Mouse (Mus musculus): ENCODE measurements at regions not wholly inside any gene's neighbourhood (a gene's known extent, or its start where the extent isn't known, plus 50 kb on each side); places are given as distances from the start of the nearest gene placed in this dataset.

- ATAC-seq (replicated peaks; ENCODE audit: low FRiP score, poor library complexity, severe bottlenecking), result no peak
These were observed 78.3 kb upstream of the Slc45a1 start for GRCm38 (mm10) chr4:150730061-150730812.

- no peak for ATAC-seq (replicated peaks; ENCODE audit: low FRiP score, poor library complexity, severe bottlenecking)
These were observed 74.6 kb upstream of the Slc45a1 start for GRCm38 (mm10) chr4:150726539-150726938.

GRCm38 (mm10) chr4:150726136-150726480, 74.1 kb upstream of the Slc45a1 start:
- no peak for ATAC-seq (replicated peaks; ENCODE audit: low FRiP score, poor library complexity, severe bottlenecking)

GRCm38 (mm10) chr4:150725443-150726135, 73.6 kb upstream of the Slc45a1 start:
- ATAC-seq (replicated peaks; ENCODE audit: low FRiP score, poor library complexity, severe bottlenecking), result no peak

GRCm38 (mm10) chr4:150724823-150725222, 72.8 kb upstream of the Slc45a1 start:
- no peak for ATAC-seq (replicated peaks; ENCODE audit: low FRiP score, poor library complexity, severe bottlenecking)

- ATAC-seq (replicated peaks; ENCODE audit: low FRiP score, poor library complexity, severe bottlenecking), result no peak
These were observed 69.8 kb upstream of the Slc45a1 start for GRCm38 (mm10) chr4:150721619-150722283.

GRCm38 (mm10) chr4:150717866-150718265, 65.9 kb upstream of the Slc45a1 start:
- ATAC-seq (replicated peaks; ENCODE audit: low FRiP score, poor library complexity, severe bottlenecking), result no peak

GRCm38 (mm10) chr4:150715051-150715450, 63.1 kb upstream of the Slc45a1 start:
- no peak for ATAC-seq (replicated peaks; ENCODE audit: low FRiP score, poor library complexity, severe bottlenecking)

GRCm38 (mm10) chr4:150713291-150713690, 61.3 kb upstream of the Slc45a1 start:
- ATAC-seq (replicated peaks; ENCODE audit: low FRiP score, poor library complexity, severe bottlenecking), result no peak

- no peak for ATAC-seq (replicated peaks; ENCODE audit: low FRiP score, poor library complexity, severe bottlenecking)
These were observed 60.9 kb upstream of the Slc45a1 start for GRCm38 (mm10) chr4:150712856-150713255.

- ATAC-seq (replicated peaks; ENCODE audit: low FRiP score, poor library complexity, severe bottlenecking), result no peak
These were observed 59.7 kb upstream of the Slc45a1 start for GRCm38 (mm10) chr4:150711646-150712045.

- 0 out of 2 replicates have a peak, but pooled peaks have one; percentile 34 for ATAC-seq (replicated peaks; ENCODE audit: low FRiP score, poor library complexity, severe bottlenecking)
These were observed 57.6 kb upstream of the Slc45a1 start for GRCm38 (mm10) chr4:150709391-150710130.

GRCm38 (mm10) chr4:150708572-150708984, 56.6 kb upstream of the Slc45a1 start:
- no peak for ATAC-seq (replicated peaks; ENCODE audit: low FRiP score, poor library complexity, severe bottlenecking)

GRCm38 (mm10) chr4:150707725-150708571, 56.0 kb upstream of the Slc45a1 start:
- ATAC-seq (replicated peaks; ENCODE audit: low FRiP score, poor library complexity, severe bottlenecking), result no peak

- ATAC-seq (replicated peaks; ENCODE audit: low FRiP score, poor library complexity, severe bottlenecking), result no peak
These were observed 55.1 kb upstream of the Slc45a1 start for GRCm38 (mm10) chr4:150706793-150707724.

GRCm38 (mm10) chr4:150706291-150706690, 54.3 kb upstream of the Slc45a1 start:
- no peak for ATAC-seq (replicated peaks; ENCODE audit: low FRiP score, poor library complexity, severe bottlenecking)

GRCm38 (mm10) chr4:150703266-150703665, 51.3 kb upstream of the Slc45a1 start:
- no peak for ATAC-seq (replicated peaks; ENCODE audit: low FRiP score, poor library complexity, severe bottlenecking)
